In the genomic region with DNA sequence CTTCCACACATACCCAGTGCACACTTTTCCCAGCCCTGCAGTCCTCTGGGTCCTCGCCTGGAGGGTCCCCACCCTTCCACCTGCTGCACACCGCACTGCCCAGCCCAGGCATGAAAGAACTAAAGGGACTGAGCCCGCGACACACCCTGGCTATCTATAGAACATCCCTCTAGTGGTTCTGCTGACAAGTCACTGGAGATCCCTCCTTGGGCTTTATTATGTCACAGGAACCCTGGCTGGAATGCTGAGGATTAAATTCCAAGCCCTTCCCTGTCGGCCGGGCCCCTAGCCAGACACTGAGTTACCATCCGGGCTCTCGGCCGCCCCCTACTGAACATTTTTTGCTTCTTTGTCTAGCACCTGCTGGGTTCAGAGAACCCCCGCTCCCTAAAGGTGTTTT, we compare ENCODE assay signal across 8 mouse cellular contexts.
DNase-seq lines count a peak whose midpoint lies in the region; ATAC-seq lines count a peak whose summit lies in the region.

No protein-coding gene starts in this region.

- H3K4me3 ChIP-seq in kidney, embryonic 16.5 days (ENCODE audit: low read length): no peak overlapping the region

- intact Hi-C loops in gastrocnemius, postnatal 14 days (cut with DNase I; ENCODE audit: low total_unique reads): no loop called here

- no peak overlapping the region for H3K4me2 ChIP-seq in kidney, embryonic 16.5 days (replicated peaks; ENCODE audit: low read depth, low read length)

- no peak overlapping the region for H3K27ac ChIP-seq in kidney, embryonic 16.5 days (ENCODE audit: low read length)

- WGBS in kidney, embryonic 16.5 days: 46% methylated on average over 10 of the region's 10 CpGs

- H3K9ac ChIP-seq in kidney, embryonic 16.5 days (replicated peaks; ENCODE audit: low read length): no peak overlapping the region

- H3K4me1 ChIP-seq in kidney, embryonic 16.5 days (ENCODE audit: insufficient read depth, low read length): no peaks in the 10 kb centered on the region

- no peaks in the 10 kb centered on the region for H3K9me3 ChIP-seq in kidney, embryonic 16.5 days (ENCODE audit: low read length)

- no peak for ATAC-seq in CD4-positive, CD25-positive, alpha-beta regulatory T cell, adult 4 months
- ATAC-seq in kidney, embryonic 16.5 days (ENCODE audit: low FRiP score, low TSS enrichment): 0 out of 2 replicates have a peak, but pooled peaks have one; percentile 49
- ATAC-seq in monocyte, adult 5-6 weeks (replicated peaks; ENCODE audit: insufficient number of reproducible peaks, low FRiP score, low TSS enrichment, poor library complexity, severe bottlenecking): no peak

- peak; percentile 10 for DNase-seq in CD4-positive, CD25-positive, alpha-beta regulatory T cell, adult 2 months (ENCODE audit: low read depth, low spot score)
- DNase-seq in ovary, postnatal 36 days (ENCODE audit: low spot score): peak; percentile 19
- DNase-seq in ovary, adult 18-20 months (ENCODE audit: low spot score): no peak
- DNase-seq in gastrocnemius, postnatal 14 days: peak; percentile 81
- DNase-seq in mesoderm, embryonic 11.5 days (ENCODE audit: low read depth, low spot score): peak; percentile 51

- no peaks in the 10 kb centered on the region for H3K36me3 ChIP-seq in kidney, embryonic 16.5 days (ENCODE audit: insufficient read depth, low read length)

- H3K27me3 ChIP-seq in kidney, embryonic 16.5 days (ENCODE audit: insufficient read depth, low read length): no peaks in the 10 kb centered on the region
